Mouse (Mus musculus): ENCODE measurements at regions not wholly inside any gene's neighbourhood (a gene's known extent, or its start where the extent isn't known, plus 50 kb on each side); places are given as distances from the start of the nearest gene placed in this dataset.

GRCm38 (mm10) chr8:9050740-9051475 is 360.6 kb upstream of the Arglu1 start:
- intact Hi-C loops (cut with DNase I): no loop called here
- no peak for DNase-seq

- no peak for DNase-seq
- intact Hi-C loops (cut with DNase I): no loop called here
Observed at GRCm38 (mm10) chr8:9048116-9048515, 357.8 kb upstream of the Arglu1 start.

GRCm38 (mm10) chr8:9042835-9043792 is 352.8 kb upstream of the Arglu1 start:
- DNase-seq: no peak
- intact Hi-C loops (cut with DNase I): no loop called here

GRCm38 (mm10) chr8:9029156-9029555 is 338.8 kb upstream of the Arglu1 start:
- DNase-seq: no peak
- intact Hi-C loops (cut with DNase I): no loop called here

GRCm38 (mm10) chr8:9027672-9028071 is 337.4 kb upstream of the Arglu1 start:
- intact Hi-C loops (cut with DNase I): no loop called here
- no peak for DNase-seq

GRCm38 (mm10) chr8:9025872-9026271 is 335.6 kb upstream of the Arglu1 start:
- no peak for DNase-seq
- intact Hi-C loops (cut with DNase I): no loop called here

- intact Hi-C loops (cut with DNase I): no loop called here
- DNase-seq: no peak
Observed at GRCm38 (mm10) chr8:9025378-9025777, 335.1 kb upstream of the Arglu1 start.

GRCm38 (mm10) chr8:9020744-9021143 is 330.4 kb upstream of the Arglu1 start:
- no peak for DNase-seq
- intact Hi-C loops (cut with DNase I): no loop called here

GRCm38 (mm10) chr8:9020180-9020579 is 329.9 kb upstream of the Arglu1 start:
- DNase-seq: peak in 1 of 2 experiments; percentile 2
- intact Hi-C loops (cut with DNase I): no loop called here

GRCm38 (mm10) chr8:9011785-9012510 is 321.6 kb upstream of the Arglu1 start:
- intact Hi-C loops (cut with DNase I): no loop called here
- DNase-seq: no peak

- no peak for DNase-seq
- intact Hi-C loops (cut with DNase I): no loop called here
Observed at GRCm38 (mm10) chr8:9008006-9008780, 317.9 kb upstream of the Arglu1 start.

GRCm38 (mm10) chr8:8999914-9000313 is 309.6 kb upstream of the Arglu1 start:
- intact Hi-C loops (cut with DNase I): loop anchor here (5.0 kb wide), 1 partner anchor 172 kb away; no protein-coding TSS in a partner anchor
- no peak for DNase-seq

- DNase-seq: no peak
- intact Hi-C loops (cut with DNase I): loop anchor here (5.0 kb wide), 1 partner anchor 175 kb away; no protein-coding TSS in a partner anchor
Observed at GRCm38 (mm10) chr8:8997621-8998020, 307.3 kb upstream of the Arglu1 start.

- intact Hi-C loops (cut with DNase I): loop anchor here (5.0 kb wide), 2 partner anchors 72 to 178 kb away; no protein-coding TSS in a partner anchor
- peak; percentile 63 to 68 for DNase-seq
Observed at GRCm38 (mm10) chr8:8994596-8995189, 304.4 kb upstream of the Arglu1 start.

GRCm38 (mm10) chr8:8994008-8994407 is 303.7 kb upstream of the Arglu1 start:
- no peak for DNase-seq
- intact Hi-C loops (cut with DNase I): loop anchor here (5.0 kb wide), 1 partner anchor 72 kb away; no protein-coding TSS in a partner anchor

- peak; percentile 84 to 92 for DNase-seq
- intact Hi-C loops (cut with DNase I): loop anchor here (2.0 to 5.0 kb wide), 5 partner anchors 70 to 332 kb away; partner anchors contain the start of gene Efnb2
Observed at GRCm38 (mm10) chr8:8992461-8993032, 302.2 kb upstream of the Arglu1 start.

GRCm38 (mm10) chr8:8991026-8991425 is 300.7 kb upstream of the Arglu1 start:
- peak; percentile 30 to 35 for DNase-seq

GRCm38 (mm10) chr8:8986068-8986467 is 295.7 kb upstream of the Arglu1 start:
- DNase-seq: no peak
- intact Hi-C loops (cut with DNase I): no loop called here

More at GRCm38 (mm10) chr8:8991026-8991425, 300.7 kb upstream of the Arglu1 start:
- intact Hi-C loops (cut with DNase I): loop anchor here (5.0 kb wide), 1 partner anchor 69 kb away; no protein-coding TSS in a partner anchor

GRCm38 (mm10) chr8:8985395-8985794 is 295.1 kb upstream of the Arglu1 start:
- intact Hi-C loops (cut with DNase I): no loop called here
- no peak for DNase-seq

All from heart, postnatal 14 days (tissue).